Mouse (Mus musculus): Measurements from ENCODE around the gene Pfas. TPM values are rescaled to one million over a fixed set of nuclear protein-coding genes. Genes with fewer than 3 reads are reported as not detected.
A peak's percentile ranks its signal among the peaks of the same experiment; 100 is the strongest.
"Not testable (repeated sequence)": the region's sequence is repeated elsewhere in the genome, so short reads cannot be mapped to it uniquely, and the experiment has no call there.

Pfas gene
- polyA plus RNA-seq, 1 experiment: 22.7 TPM

- H3K4me1 ChIP-seq (ENCODE audit: control insufficient read depth, insufficient read depth, low read length): no peaks in the 10 kb centered on the region
- no peak overlapping the region for H3K4me3 ChIP-seq (ENCODE audit: insufficient read depth, low read length)
- no peak overlapping the region for H3K27ac ChIP-seq (ENCODE audit: insufficient read depth, low read length)
- no peak for TF ChIP-seq POLR2A (IDR thresholded peaks at IDR 0.05; ENCODE audit: low read depth, low read length)
- TF ChIP-seq CTCF (IDR thresholded peaks at IDR 0.05; ENCODE audit: borderline replicate concordance, insufficient read depth, low read length): no peak
Measured at GRCm38 (mm10) chr11:69020691-69021090, 12.4 kb upstream of the Pfas start.

- peak overlapping the region; percentile 90 for H3K27ac ChIP-seq (ENCODE audit: insufficient read depth, low read length)
- H3K4me3 ChIP-seq (ENCODE audit: insufficient read depth, low read length): peak overlapping the region; percentile 48
- no peaks in the 10 kb centered on the region for H3K4me1 ChIP-seq (ENCODE audit: control insufficient read depth, insufficient read depth, low read length)
- TF ChIP-seq POLR2A (IDR thresholded peaks at IDR 0.05; ENCODE audit: low read depth, low read length) (no peak; the same call in 1 of the 2 replicates), CTCF (IDR thresholded peaks at IDR 0.05; ENCODE audit: borderline replicate concordance, insufficient read depth, low read length) (no peak)
Measured at GRCm38 (mm10) chr11:69016755-69017154, 8.5 kb upstream of the Pfas start.

DNA sequence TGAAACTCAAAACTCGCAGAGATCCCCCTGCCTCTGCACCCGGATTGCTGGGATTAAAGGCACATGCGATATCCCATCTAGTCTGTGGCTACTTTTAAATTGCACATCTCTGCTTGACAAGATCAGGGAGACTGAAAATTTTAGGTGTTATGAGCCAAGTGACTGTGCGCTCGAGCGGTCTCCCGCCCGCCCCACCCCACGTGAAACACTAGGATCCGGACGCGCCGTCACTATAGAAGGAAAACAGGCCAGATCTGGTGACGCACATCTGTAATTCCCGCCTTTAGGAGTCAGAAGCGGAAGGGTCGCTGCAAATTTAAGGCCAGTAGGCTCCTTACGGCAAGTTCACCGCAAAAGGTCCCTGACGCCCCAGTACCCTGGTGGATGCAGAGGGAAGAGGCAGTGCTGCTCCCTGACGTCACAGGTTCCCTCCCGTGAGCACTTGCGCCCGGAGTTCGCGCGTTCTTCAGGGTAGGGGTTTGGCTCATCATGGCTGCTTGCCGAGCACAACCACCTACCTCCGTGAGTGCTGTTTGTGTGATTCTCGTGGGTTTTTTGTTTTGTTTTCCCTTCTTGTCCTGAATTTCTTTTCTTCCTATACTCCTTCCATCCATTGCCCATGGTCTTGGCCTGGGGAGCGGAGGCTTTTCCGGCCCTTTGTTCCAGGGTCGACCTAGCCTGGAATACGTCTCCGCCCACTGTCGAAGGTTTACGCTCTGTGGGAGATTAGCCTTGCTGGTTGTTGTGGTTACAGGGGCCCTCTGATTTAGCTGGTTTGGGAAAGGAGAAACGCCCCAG, 7.6 kb upstream of the Pfas start, which contains the start of gene Ctc1:
Ctc1 (plus strand) TSS at position 268 of the 798 bp plus-strand sequence.
- Histone ChIP-seq H3K4me3 (ENCODE audit: insufficient read depth, low read length) (peak within 1 kb of the TSS; percentile 48), H3K27ac (ENCODE audit: insufficient read depth, low read length) (peak within 1 kb of the TSS; percentile 90), H3K4me1 (ENCODE audit: control insufficient read depth, insufficient read depth, low read length) (no peaks in the 10 kb centered on the region)
- TF ChIP-seq POLR2A (IDR thresholded peaks at IDR 0.05; ENCODE audit: low read depth, low read length) (peak; percentile 84), CTCF (IDR thresholded peaks at IDR 0.05; ENCODE audit: borderline replicate concordance, insufficient read depth, low read length) (peak; percentile 23; the same call in 1 of the 2 replicates)

DNA sequence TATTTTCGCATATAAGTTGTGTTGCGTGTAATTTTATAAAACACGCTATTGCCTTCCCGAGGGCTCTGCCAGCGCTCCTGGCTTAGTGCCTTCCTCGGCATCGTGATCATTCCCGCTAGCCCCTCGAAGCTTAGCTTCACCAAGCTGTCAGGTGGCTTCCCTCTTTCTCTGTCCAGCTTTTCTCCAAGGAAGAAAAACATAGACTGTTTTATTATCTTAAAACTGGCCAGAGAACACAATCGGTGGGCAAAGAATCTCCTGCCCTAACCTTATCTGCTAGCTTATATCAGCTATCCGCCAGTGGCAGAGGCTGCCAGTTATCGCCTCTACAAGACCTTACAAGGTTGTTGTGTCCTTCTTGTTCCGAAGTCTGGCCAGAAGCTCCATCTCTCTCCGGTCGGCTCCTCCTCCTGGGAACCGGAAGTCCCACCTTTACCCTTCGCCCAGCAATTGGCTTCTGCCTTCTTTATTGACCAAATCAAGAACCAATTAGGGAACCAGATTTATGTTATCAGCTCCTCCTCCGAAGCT, 3.9 kb upstream of the Pfas start:
- no peak for TF ChIP-seq CTCF (IDR thresholded peaks at IDR 0.05; ENCODE audit: borderline replicate concordance, insufficient read depth, low read length)
- TF ChIP-seq POLR2A (IDR thresholded peaks at IDR 0.05; ENCODE audit: low read depth, low read length): peak; percentile 96
- Histone ChIP-seq H3K4me3 (ENCODE audit: insufficient read depth, low read length) (peak overlapping the region; percentile 89), H3K4me1 (ENCODE audit: control insufficient read depth, insufficient read depth, low read length) (no peaks in the 10 kb centered on the region), H3K27ac (ENCODE audit: insufficient read depth, low read length) (peak overlapping the region; percentile 66)

GRCm38 (mm10) chr11:69011445-69011844, 3.2 kb upstream of the Pfas start:
- H3K4me3 ChIP-seq (ENCODE audit: insufficient read depth, low read length): peak overlapping the region; percentile 89; the same call in 1 of the 2 replicates
- H3K27ac ChIP-seq (ENCODE audit: insufficient read depth, low read length); H3K4me1 ChIP-seq (ENCODE audit: control insufficient read depth, insufficient read depth, low read length): not testable (repeated sequence)

- TF ChIP-seq POLR2A (IDR thresholded peaks at IDR 0.05; ENCODE audit: low read depth, low read length): no peak
- no peak for TF ChIP-seq CTCF (IDR thresholded peaks at IDR 0.05; ENCODE audit: borderline replicate concordance, insufficient read depth, low read length)
- Histone ChIP-seq H3K4me1 (ENCODE audit: control insufficient read depth, insufficient read depth, low read length) (no peaks in the 10 kb centered on the region), H3K27ac (ENCODE audit: insufficient read depth, low read length) (no peak overlapping the region), H3K4me3 (ENCODE audit: insufficient read depth, low read length) (no peak overlapping the region)
Measured at GRCm38 (mm10) chr11:69010400-69011323, 2.4 kb upstream of the Pfas start.

DNA sequence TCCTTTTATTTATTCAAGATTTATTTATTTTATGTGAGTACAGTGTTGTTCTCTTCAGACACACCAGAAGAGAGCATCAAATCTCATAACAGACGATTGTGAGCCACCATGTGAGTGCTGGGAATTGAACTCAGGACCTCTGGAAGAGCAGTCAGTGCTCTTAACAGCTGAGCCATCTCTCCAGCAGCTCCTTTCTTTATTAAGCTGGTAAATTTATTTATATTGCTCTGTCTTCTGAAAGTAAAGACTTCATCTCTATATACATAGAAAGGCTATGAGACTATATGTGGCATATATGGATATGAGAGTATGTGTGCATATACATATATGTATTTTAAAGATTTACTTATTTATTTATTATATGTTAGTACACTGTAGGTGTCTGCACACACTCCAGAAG, 1.2 kb upstream of the Pfas start:
- TF ChIP-seq POLR2A (IDR thresholded peaks at IDR 0.05; ENCODE audit: low read depth, low read length) (no peak), CTCF (IDR thresholded peaks at IDR 0.05; ENCODE audit: borderline replicate concordance, insufficient read depth, low read length) (no peak)
- Histone ChIP-seq H3K4me1 (ENCODE audit: control insufficient read depth, insufficient read depth, low read length) (no peaks in the 10 kb centered on the region), H3K27ac (ENCODE audit: insufficient read depth, low read length) (no peak overlapping the region), H3K4me3 (ENCODE audit: insufficient read depth, low read length) (no peak overlapping the region)

GRCm38 (mm10) chr11:69006575-69006974, 1.7 kb downstream of the Pfas start:
- not testable (repeated sequence) for H3K4me3 ChIP-seq (ENCODE audit: insufficient read depth, low read length); H3K27ac ChIP-seq (ENCODE audit: insufficient read depth, low read length); H3K4me1 ChIP-seq (ENCODE audit: control insufficient read depth, insufficient read depth, low read length)

- H3K4me3 ChIP-seq (ENCODE audit: insufficient read depth, low read length): no peak overlapping the region
- H3K27ac ChIP-seq (ENCODE audit: insufficient read depth, low read length): no peak overlapping the region
- TF ChIP-seq CTCF (IDR thresholded peaks at IDR 0.05; ENCODE audit: borderline replicate concordance, insufficient read depth, low read length): no peak
- no peak for TF ChIP-seq POLR2A (IDR thresholded peaks at IDR 0.05; ENCODE audit: low read depth, low read length)
- no peaks in the 10 kb centered on the region for H3K4me1 ChIP-seq (ENCODE audit: control insufficient read depth, insufficient read depth, low read length)
Measured at GRCm38 (mm10) chr11:69005193-69005592, 3.1 kb downstream of the Pfas start.

- no peak overlapping the region for H3K4me3 ChIP-seq (ENCODE audit: insufficient read depth, low read length)
- no peak overlapping the region for H3K27ac ChIP-seq (ENCODE audit: insufficient read depth, low read length)
- TF ChIP-seq CTCF (IDR thresholded peaks at IDR 0.05; ENCODE audit: borderline replicate concordance, insufficient read depth, low read length): no peak
- TF ChIP-seq POLR2A (IDR thresholded peaks at IDR 0.05; ENCODE audit: low read depth, low read length): no peak
- H3K4me1 ChIP-seq (ENCODE audit: control insufficient read depth, insufficient read depth, low read length): no peaks in the 10 kb centered on the region
Measured at GRCm38 (mm10) chr11:69003592-69003991, 4.7 kb downstream of the Pfas start.

DNA sequence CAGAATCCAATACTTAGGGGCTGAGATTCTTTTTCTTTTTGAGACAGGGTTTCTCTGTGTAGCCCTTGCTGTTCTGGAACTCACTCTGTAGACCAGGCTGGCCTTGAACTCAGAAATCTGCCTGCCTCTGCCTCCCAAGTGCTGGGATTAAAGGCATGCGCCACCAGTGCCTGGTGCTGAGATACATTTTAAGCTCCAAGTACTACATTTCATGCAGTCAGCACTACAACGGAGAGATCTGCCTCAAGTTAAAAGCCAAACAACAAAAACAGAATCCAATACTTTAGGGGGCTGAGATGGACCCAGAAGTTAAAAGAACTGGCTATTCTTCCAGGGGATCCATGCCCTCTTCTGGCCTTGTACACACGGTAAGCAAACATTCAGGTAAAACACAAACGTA, 5.5 kb downstream of the Pfas start:
- not testable (repeated sequence) for H3K27ac ChIP-seq (ENCODE audit: insufficient read depth, low read length); H3K4me1 ChIP-seq (ENCODE audit: control insufficient read depth, insufficient read depth, low read length); H3K4me3 ChIP-seq (ENCODE audit: insufficient read depth, low read length)
